8 mouse cellular contexts compared by ENCODE assay signal in genomic region chr1:90972911-90973573, GRCm38 (mm10). TPM values are rescaled to one million over a fixed set of nuclear protein-coding genes. Genes with fewer than 3 reads are reported as not detected.
A peak's percentile ranks its signal among the peaks of the same experiment; 100 is the strongest.
DNase-seq lines count a peak whose midpoint lies in the region; ATAC-seq lines count a peak whose summit lies in the region.

No protein-coding gene starts in this region.

- peak; percentile 62; the same call in 1 of the 2 replicates for ATAC-seq in embryonic facial prominence, embryonic 12.5 days (ENCODE audit: insufficient number of reproducible peaks, insufficient read depth, low FRiP score, low TSS enrichment)
- peak; percentile 75; the same call in 1 of the 2 replicates for ATAC-seq in limb, embryonic 13.5 days (ENCODE audit: low FRiP score, low read depth)
- ATAC-seq in monocyte, adult 5-6 weeks (replicated peaks; ENCODE audit: insufficient number of reproducible peaks, low FRiP score, low TSS enrichment, poor library complexity, severe bottlenecking): peak; percentile 81

- peaks cover 40% of the 10 kb centered on the region for H3K4me1 ChIP-seq in embryonic facial prominence, embryonic 12.5 days
- peaks cover 28% of the 10 kb centered on the region for H3K4me1 ChIP-seq in limb, embryonic 13.5 days

- no peak overlapping the region for H3K4me3 ChIP-seq in embryonic facial prominence, embryonic 12.5 days
- H3K4me3 ChIP-seq in limb, embryonic 13.5 days: no peak overlapping the region

- WGBS in embryonic facial prominence, embryonic 12.5 days: 10% methylated on average over 9 of the region's 9 CpGs
- 26% methylated on average over 9 of the region's 9 CpGs for WGBS in limb, embryonic 13.5 days

- H3K4me2 ChIP-seq in embryonic facial prominence, embryonic 12.5 days (replicated peaks): peak overlapping the region; percentile 25; the same call in 1 of the 2 replicates
- peak overlapping the region; percentile 12; the same call in 1 of the 2 replicates for H3K4me2 ChIP-seq in limb, embryonic 13.5 days (replicated peaks)

- H3K27me3 ChIP-seq in embryonic facial prominence, embryonic 12.5 days: no peaks in the 10 kb centered on the region
- H3K27me3 ChIP-seq in limb, embryonic 13.5 days: 0 out of 2 replicates have a peak, but pooled peaks cover 7% of the 10 kb centered on the region

- H3K27ac ChIP-seq in embryonic facial prominence, embryonic 12.5 days: peak overlapping the region; percentile 18; the same call in 1 of the 2 replicates
- H3K27ac ChIP-seq in limb, embryonic 13.5 days: no peak overlapping the region

- H3K36me3 ChIP-seq in embryonic facial prominence, embryonic 12.5 days: no peaks in the 10 kb centered on the region
- H3K36me3 ChIP-seq in limb, embryonic 13.5 days: no peaks in the 10 kb centered on the region

- H3K9me3 ChIP-seq in embryonic facial prominence, embryonic 12.5 days: no peaks in the 10 kb centered on the region
- no peaks in the 10 kb centered on the region for H3K9me3 ChIP-seq in limb, embryonic 13.5 days

- peak overlapping the region; percentile 20; the same call in 1 of the 2 replicates for H3K9ac ChIP-seq in embryonic facial prominence, embryonic 12.5 days
- H3K9ac ChIP-seq in limb, embryonic 13.5 days: peak overlapping the region; percentile 21; the same call in 1 of the 2 replicates

- peak; percentile 69 for DNase-seq in 3134 (ENCODE audit: extremely low read depth, insufficient read length, low spot score)
- peak; percentile 96 for DNase-seq in adrenal gland, postnatal 14 days
- peak; percentile 95 for DNase-seq in heart, adult 8-10 months (ENCODE audit: low spot score)
- peak; percentile 89 to 97 for DNase-seq in kidney, adult 8-10 months
- DNase-seq in spleen, postnatal 36 days (ENCODE audit: low spot score in 2 of 2): peak; percentile 66 to 75

RNA-seq across cellular contexts. Expression of gene Rab17, which starts 3.6 kb away (rescaled TPM):
- 0.64 and 2.7 TPM in 2 replicates for total RNA-seq in adrenal gland, postnatal 14 days (2021)
- polyA plus RNA-seq in embryonic facial prominence, embryonic 12.5 days (2016; fragmentation: Nextera tagmentation; extraction: Ambion mirVana): 0.74 and 1.5 TPM in 2 replicates
- total RNA-seq in heart, adult 8-10 months (2022): 1 to 10 TPM; 2.0 to 4.4 (median 3.3) TPM
- 0.69 and 1.0 TPM in 2 replicates for polyA plus RNA-seq in limb, embryonic 13.5 days (2015; fragmentation: Nextera tagmentation; extraction: Ambion mirVana)
- not detected in 3 replicates for total RNA-seq in monocyte, adult 5-6 weeks (2017)

RNA-seq across cellular contexts. Expression of gene Prlh, which starts 20.1 kb away (rescaled TPM):
- not detected in 2 replicates for total RNA-seq in adrenal gland, postnatal 14 days (2021)
- polyA plus RNA-seq in embryonic facial prominence, embryonic 12.5 days (2016; fragmentation: Nextera tagmentation; extraction: Ambion mirVana): not detected in 2 replicates
- not detected for total RNA-seq in heart, adult 8-10 months (2022)
- not detected in 2 replicates for polyA plus RNA-seq in limb, embryonic 13.5 days (2015; fragmentation: Nextera tagmentation; extraction: Ambion mirVana)
- total RNA-seq in monocyte, adult 5-6 weeks (2017): not detected in 3 replicates

RNA-seq across cellular contexts. Expression of gene Lrrfip1, which starts 25.5 kb away (rescaled TPM):
- total RNA-seq in adrenal gland, postnatal 14 days (2021): 49.4 and 61.1 TPM in 2 replicates
- polyA plus RNA-seq in embryonic facial prominence, embryonic 12.5 days (2016; fragmentation: Nextera tagmentation; extraction: Ambion mirVana): 29.4 and 33.0 TPM in 2 replicates
- 10 to 100 TPM; 55.4 to 72.1 (median 61.1) TPM for total RNA-seq in heart, adult 8-10 months (2022)
- 35.7 and 37.1 TPM in 2 replicates for polyA plus RNA-seq in limb, embryonic 13.5 days (2015; fragmentation: Nextera tagmentation; extraction: Ambion mirVana)
- total RNA-seq in monocyte, adult 5-6 weeks (2017): 527 to 604 TPM (median 547 TPM) in 3 replicates

RNA-seq across cellular contexts. Expression of gene Mlph, which starts 58.2 kb away (rescaled TPM):
- total RNA-seq in adrenal gland, postnatal 14 days (2021): 1.6 and 1.8 TPM in 2 replicates
- 0.33 and 0.51 TPM in 2 replicates for polyA plus RNA-seq in embryonic facial prominence, embryonic 12.5 days (2016; fragmentation: Nextera tagmentation; extraction: Ambion mirVana)
- total RNA-seq in heart, adult 8-10 months (2022): 1 to 10 TPM in 2 of 4 experiments, under 1 TPM in 2; 0.75 to 1.5 (median 1.1) TPM
- 0.37 and 0.87 TPM in 2 replicates for polyA plus RNA-seq in limb, embryonic 13.5 days (2015; fragmentation: Nextera tagmentation; extraction: Ambion mirVana)
- total RNA-seq in monocyte, adult 5-6 weeks (2017): not detected in 3 replicates
